Mouse (Mus musculus): ENCODE data around the gene Rapgef4.

Gene Rapgef4

GRCm38 (mm10) chr2:71980771-71981342, at the start of gene Rapgef4:
Gene Rapgef4 (plus strand): TSS chr2:71981240.
- peak in 1 of 2 experiments; percentile 75 for DNase-seq

GRCm38 (mm10) chr2:71934046-71934445, 47.0 kb upstream of the Rapgef4 start:
- peak in 1 of 2 experiments; percentile 8 for DNase-seq

GRCm38 (mm10) chr2:71936711-71937110, 44.3 kb upstream of the Rapgef4 start:
- DNase-seq, result no peak

GRCm38 (mm10) chr2:71937649-71938308, 43.3 kb upstream of the Rapgef4 start:
- no peak for DNase-seq

GRCm38 (mm10) chr2:71938716-71939393, 42.2 kb upstream of the Rapgef4 start:
- no peak for DNase-seq

DNA sequence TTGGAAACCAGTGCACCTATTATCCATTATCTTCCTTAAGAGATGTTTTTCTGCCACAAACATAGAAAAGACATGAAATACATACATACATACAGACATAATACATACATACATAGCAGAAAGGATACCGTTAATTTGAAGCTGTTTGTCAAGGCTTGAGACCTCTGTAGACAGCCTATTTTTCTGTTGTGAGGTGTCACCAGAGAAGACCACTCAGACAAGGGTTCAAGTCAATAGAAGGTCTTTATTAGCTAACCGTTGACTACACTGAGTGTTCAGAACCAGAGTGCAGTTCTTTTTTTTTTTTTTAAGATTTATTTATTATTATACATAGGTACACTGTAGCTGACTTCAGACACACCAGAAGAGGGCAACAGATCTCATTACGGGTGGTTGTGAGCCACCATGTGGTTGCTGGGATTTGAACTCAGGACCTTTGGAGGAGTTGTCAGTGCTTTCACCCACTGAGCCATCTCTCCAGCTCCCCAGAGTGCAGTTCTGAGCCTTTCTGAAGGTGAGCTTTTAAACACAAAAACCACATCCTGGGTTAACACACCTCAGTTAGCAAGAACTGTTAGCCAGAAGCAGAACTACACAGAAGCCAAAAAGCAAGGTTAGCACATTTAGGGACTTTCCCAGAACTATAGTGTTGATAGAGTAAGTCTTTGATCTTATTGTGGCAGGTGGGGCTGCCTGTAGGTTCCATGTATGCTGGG, 39.9 kb upstream of the Rapgef4 start:
- DNase-seq, result no peak

DNA sequence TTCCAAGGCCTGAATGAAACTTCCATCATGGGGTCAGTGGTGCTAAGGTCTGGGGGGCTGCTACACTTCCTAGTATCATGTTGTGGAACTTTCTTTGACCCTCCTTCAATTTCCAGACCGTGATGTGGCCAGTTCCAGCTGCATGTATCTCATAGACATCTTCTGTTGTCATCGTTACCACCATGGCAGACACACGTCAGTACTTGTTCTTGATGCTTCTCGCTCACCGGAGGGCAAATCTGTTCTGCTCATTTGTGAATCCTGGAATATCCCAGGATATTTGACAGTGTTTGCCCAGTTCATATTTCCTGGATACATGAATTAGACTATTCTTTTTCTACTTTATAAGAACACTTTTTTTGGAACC, 39.3 kb upstream of the Rapgef4 start:
- no peak for DNase-seq

- DNase-seq, result no peak
Observed at GRCm38 (mm10) chr2:71951212-71951611, 29.8 kb upstream of the Rapgef4 start.

- peak; percentile 70 to 81 for DNase-seq
Observed at GRCm38 (mm10) chr2:71955637-71956036, 25.4 kb upstream of the Rapgef4 start.

- DNase-seq, result peak; percentile 61 to 72
Observed at GRCm38 (mm10) chr2:71956463-71956862, 24.6 kb upstream of the Rapgef4 start.

- no peak for DNase-seq
Observed at GRCm38 (mm10) chr2:71957951-71958350, 23.1 kb upstream of the Rapgef4 start.

DNA sequence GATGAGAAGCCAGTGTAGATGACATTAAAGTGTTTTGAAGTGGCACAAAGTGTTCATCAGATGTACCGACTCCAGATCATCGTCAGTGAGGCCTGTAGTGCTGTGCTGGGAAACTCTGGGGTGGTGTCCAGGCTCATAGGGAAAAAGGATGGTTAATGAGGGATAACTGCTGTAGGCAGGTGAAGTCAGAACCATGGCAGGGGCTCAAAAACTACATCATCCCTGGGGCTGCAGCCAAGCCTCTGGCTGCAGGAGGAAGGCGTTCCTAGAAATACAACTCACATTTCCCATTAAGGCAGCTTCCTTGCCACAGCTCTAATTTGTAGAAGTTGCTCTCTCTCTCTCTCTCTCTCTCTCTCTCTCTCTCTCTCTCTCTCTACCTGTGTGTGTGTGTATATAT, 22.6 kb upstream of the Rapgef4 start:
- DNase-seq, result peak; percentile 84 to 87

DNA sequence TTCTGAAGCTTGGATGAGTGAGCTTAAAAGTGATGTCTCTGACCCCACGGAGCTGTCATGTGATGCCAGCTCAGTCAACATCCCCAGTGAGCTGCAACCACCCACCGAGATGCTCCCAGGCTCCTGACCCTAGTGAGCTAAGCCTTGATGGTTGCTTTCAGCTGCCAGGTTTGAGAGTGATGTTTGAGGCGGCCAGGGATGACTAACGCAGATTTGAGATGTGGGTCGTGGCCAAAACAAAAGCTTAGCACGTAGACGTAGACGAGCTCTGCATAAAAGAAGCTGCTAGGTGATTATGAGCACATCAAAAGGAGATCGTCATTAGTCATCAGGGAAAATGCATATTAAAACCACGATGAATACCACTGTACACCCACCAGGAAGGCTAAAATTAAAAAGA, 16.8 kb upstream of the Rapgef4 start:
- peak in 1 of 2 experiments; percentile 12 for DNase-seq

DNA sequence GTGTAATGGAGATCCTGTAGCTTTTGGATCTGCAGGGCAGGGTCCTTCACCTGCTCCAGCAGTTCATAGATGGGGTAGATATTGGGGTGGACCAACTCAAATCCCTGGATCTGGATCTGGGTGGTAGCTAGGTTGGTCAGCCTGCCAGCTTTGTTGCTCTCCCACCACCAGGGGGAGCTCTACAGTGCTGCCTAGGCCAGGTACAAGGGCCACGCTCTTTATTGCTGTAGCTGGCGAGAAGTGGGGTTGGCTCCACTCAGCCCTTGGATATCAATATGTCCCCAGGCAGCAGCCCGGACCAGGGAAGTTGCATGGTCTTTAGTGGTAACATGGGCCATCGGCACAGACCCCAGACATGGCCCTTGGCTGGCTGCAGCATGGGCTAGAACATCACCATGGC, 15.6 kb upstream of the Rapgef4 start:
- DNase-seq, result peak; percentile 40 to 61

DNA sequence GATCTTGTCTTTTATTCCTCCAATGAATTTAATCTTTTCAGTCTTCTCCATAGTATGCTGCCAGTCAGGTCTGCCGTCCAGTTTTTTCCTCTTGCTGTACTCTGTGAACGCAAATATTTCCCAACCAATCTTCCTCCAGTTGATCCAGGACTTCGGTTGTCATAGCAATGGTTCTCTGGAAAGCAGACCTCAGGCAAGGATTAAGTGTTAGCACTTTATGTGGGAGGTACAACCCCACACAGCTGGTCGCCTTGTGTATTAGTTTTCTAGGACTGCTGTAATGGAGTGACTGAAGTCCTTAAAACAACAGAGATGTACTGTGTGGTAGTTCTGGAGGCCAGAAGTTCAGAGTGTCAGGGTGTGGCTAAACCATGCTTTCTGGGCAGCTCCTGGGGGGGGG, 14.3 kb upstream of the Rapgef4 start:
- no peak for DNase-seq

GRCm38 (mm10) chr2:71967855-71968254, 13.2 kb upstream of the Rapgef4 start:
- no peak for DNase-seq

- no peak for DNase-seq
Observed at GRCm38 (mm10) chr2:71973646-71974045, 7.4 kb upstream of the Rapgef4 start.

DNA sequence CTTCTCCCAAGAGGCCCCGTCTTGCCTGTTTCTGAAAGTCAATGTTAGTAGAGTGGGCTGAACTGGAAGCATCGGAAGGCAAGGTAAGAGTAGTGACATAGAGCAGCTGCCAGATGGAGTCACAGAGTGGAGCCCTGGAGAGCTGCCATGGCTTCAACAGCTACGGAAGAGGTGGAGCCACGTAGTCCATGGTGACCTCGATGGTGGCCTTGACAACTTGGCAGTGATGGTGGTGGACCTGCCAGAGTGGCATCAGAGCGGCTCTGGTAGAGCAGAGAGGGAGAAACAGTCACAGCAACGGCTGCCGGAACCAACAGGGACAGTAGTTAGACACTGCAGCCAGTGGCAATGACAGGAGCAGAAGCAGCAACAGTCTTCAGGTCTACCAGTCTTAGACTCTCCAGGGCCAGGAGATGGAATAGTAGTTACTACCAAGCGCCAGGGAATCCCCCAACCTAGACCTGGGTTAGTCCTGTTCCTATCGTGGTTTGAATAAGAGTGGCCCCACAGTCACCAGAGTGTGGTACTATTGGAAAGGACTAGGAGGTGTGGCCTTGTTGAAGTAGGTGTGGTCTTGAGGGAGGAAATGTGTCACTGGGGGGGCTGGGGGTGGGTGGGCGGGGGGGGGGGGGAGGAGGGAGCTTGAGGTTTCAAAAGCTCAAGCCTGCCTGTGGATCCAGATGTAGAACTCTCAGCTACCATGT, 6.7 kb upstream of the Rapgef4 start:
- DNase-seq, result peak; percentile 87 to 92

DNA sequence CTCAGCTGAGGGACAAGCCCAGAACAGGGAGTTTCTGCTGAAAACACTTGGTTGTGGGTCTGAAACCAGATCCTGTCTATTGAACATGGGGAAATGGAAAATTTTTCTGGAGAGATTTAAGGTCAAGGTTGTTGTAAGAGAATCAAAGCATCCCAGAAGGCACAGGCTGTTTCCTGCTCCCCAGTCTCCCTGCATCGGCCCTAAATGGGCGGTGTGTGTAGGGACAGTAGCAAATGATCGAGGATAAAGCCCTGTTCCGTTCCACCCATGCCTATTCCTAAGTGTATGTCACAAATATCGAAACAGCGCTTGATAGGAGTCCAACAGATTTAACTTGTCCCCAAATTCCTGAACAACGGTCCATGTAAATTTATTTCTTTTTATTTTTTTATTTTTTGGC, 1.1 kb upstream of the Rapgef4 start:
- peak; percentile 51 to 55 for DNase-seq

GRCm38 (mm10) chr2:71981343-71981851, 357 bp downstream of the Rapgef4 start:
- peak in 1 of 2 experiments; percentile 77 for DNase-seq

GRCm38 (mm10) chr2:71981896-71982295, 856 bp downstream of the Rapgef4 start:
- DNase-seq, result peak in 1 of 2 experiments; percentile 55

GRCm38 (mm10) chr2:71982868-71983597, 2.0 kb downstream of the Rapgef4 start:
- DNase-seq, result peak; percentile 63 to 72

Data from cerebellum, postnatal 25 days (tissue).